Mouse (Mus musculus) ES-E14 (cell line): ENCODE measurements at regions not wholly inside any gene's neighbourhood (a gene's known extent, or its start where the extent isn't known, plus 50 kb on each side); places are given as distances from the start of the nearest gene placed in this dataset.

Experiments used
- DNase-seq: peaks from one replicate; pipeline ENCODE4 v3.0.0-alpha.2; 2013; ENCODE audit warnings: low read depth, low spot score
- H3K27ac ChIP-seq: 2 replicates; pipeline ENCODE4 v1.5.1; 2012; ENCODE audit warnings: low read depth, mild to moderate bottlenecking, low read length, moderate library complexity, mixed read lengths; ENCODE audit not compliant: poor library complexity, insufficient read depth, severe bottlenecking
- H3K36me3 ChIP-seq: 2 replicates; pipeline ENCODE4 v1.6.1; 2012; ENCODE audit warnings: mild to moderate bottlenecking, low read length, moderate library complexity, mixed read lengths; ENCODE audit not compliant: control insufficient read depth, poor library complexity, insufficient read depth, severe bottlenecking
- H3K4me1 ChIP-seq, 2 experiments: fragments of 150-350 bp in 1 of 2; sonication (generic) in 1 of 2; 2 replicates each; pipeline ENCODE4 v1.6.1; 2012; ENCODE audit warnings: low read length in 2 of 2, mild to moderate bottlenecking in 1 of 2, mixed read lengths in 1 of 2; ENCODE audit not compliant: control insufficient read depth in 2 of 2, insufficient read depth in 2 of 2, poor library complexity in 1 of 2
- H3K4me3 ChIP-seq, 2 experiments: fragments of 150-350 bp in 1 of 2; sonication (generic) in 1 of 2; 2 replicates each; pipeline ENCODE4 v1.5.1; 2012; ENCODE audit warnings: low read length in 2 of 2, low read depth in 1 of 2, mild to moderate bottlenecking in 1 of 2, mixed read lengths in 1 of 2; ENCODE audit not compliant: insufficient read depth in 1 of 2, poor library complexity in 1 of 2, severe bottlenecking in 1 of 2
- H3K9ac ChIP-seq: 2 replicates; pipeline ENCODE4 v1.6.1; 2012; ENCODE audit warnings: low read depth, mild to moderate bottlenecking, low read length, mixed read lengths; ENCODE audit not compliant: poor library complexity, insufficient read depth, severe bottlenecking
- H3K9me3 ChIP-seq: fragments of 150-350 bp; sonication (generic); 2 replicates; pipeline ENCODE4 v1.6.1; 2012; ENCODE audit warnings: low read depth, mild to moderate bottlenecking, low read length; ENCODE audit not compliant: control insufficient read depth, insufficient read depth
- CHD2 ChIP-seq: IDR thresholded peaks from 2 replicates; pipeline ENCODE4 v1.6.1; 2014; ENCODE audit warnings: mild to moderate bottlenecking, low read depth, low read length, inconsistent platforms
- HCFC1 ChIP-seq: IDR thresholded peaks from 2 replicates; pipeline ENCODE4 v1.6.1; 2012; ENCODE audit warnings: low read length, inconsistent platforms, borderline replicate concordance; ENCODE audit not compliant: insufficient read depth
- MAFK ChIP-seq: IDR thresholded peaks from 2 replicates; pipeline ENCODE4 v1.6.1; 2014; ENCODE audit warnings: mild to moderate bottlenecking, low read depth, low read length, inconsistent platforms; ENCODE audit not compliant: insufficient read depth
- ZC3H11A ChIP-seq: IDR thresholded peaks from 2 replicates; pipeline ENCODE4 v1.6.1; 2012; ENCODE audit warnings: low read depth, mild to moderate bottlenecking, inconsistent platforms, low read length, borderline replicate concordance
- ZNF384 ChIP-seq: IDR thresholded peaks from 2 replicates; pipeline ENCODE4 v1.6.1; 2012; ENCODE audit warnings: low read depth, low read length, inconsistent platforms
- in situ Hi-C, 2 experiments: fragments of 600-800 bp; cut with MboI; formaldehyde crosslinking; loops; one replicate each; pipeline ENCODE4 v1.15.1; 2025; ENCODE audit warnings: low sequenced_read_pairs in 2 of 2, inconsistent platforms in 1 of 2; ENCODE audit not compliant: unreplicated experiment in 2 of 2

DNA sequence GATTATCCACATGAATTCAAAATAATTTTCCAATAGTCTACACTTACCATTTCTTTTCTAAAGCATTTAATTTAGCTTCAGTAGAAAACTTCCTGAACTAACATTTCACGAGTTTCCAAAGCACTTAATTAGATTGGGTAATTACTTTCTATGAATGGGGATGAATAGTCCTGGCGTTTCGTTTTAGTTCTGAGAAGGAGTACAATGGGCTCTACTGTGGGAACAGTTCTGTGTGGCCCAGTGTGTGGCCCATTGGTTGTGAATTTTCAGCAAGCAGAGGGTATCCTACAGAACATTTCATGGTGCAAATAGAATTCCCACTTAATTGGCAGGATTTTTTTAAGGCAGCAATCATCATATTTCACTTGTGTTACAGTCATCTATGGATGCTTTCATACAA lies 95.5 kb downstream of the 1700017N19Rik start:
- no peak for DNase-seq
- Histone ChIP-seq H3K36me3 (no peaks in the 10 kb centered on the region), H3K9ac (no peak overlapping the region), H3K4me1 (no peaks in the 10 kb centered on the region), H3K9me3 (no peaks in the 10 kb centered on the region), H3K4me3 (no peak overlapping the region), H3K27ac (no peak overlapping the region)
- no peak for TF ChIP-seq HCFC1
- no peak for TF ChIP-seq ZNF384
- TF ChIP-seq CHD2 = no peak
- no peak for TF ChIP-seq MAFK
- no peak for TF ChIP-seq ZC3H11A
- in situ Hi-C loops = no loop called here

- Histone ChIP-seq H3K9ac (no peak overlapping the region), H3K4me1 (no peaks in the 10 kb centered on the region), H3K4me3 (no peak overlapping the region), H3K36me3 (no peaks in the 10 kb centered on the region), H3K27ac (no peak overlapping the region), H3K9me3 (no peaks in the 10 kb centered on the region)
- no peak for TF ChIP-seq ZNF384
- no peak for TF ChIP-seq HCFC1
- TF ChIP-seq MAFK = no peak
- TF ChIP-seq ZC3H11A = no peak
- TF ChIP-seq CHD2 = no peak
- in situ Hi-C loops = no loop called here
- no peak for DNase-seq
These were observed 105.7 kb downstream of the 1700017N19Rik start for GRCm38 (mm10) chr10:100695944-100696343.

GRCm38 (mm10) chr10:100699206-100699605 lies 108.9 kb downstream of the 1700017N19Rik start:
- in situ Hi-C loops = no loop called here
- no peak for DNase-seq
- Histone ChIP-seq H3K4me1 (no peaks in the 10 kb centered on the region), H3K27ac (no peak overlapping the region), H3K4me3 (no peak overlapping the region), H3K9me3 (no peaks in the 10 kb centered on the region), H3K36me3 (no peaks in the 10 kb centered on the region), H3K9ac (no peak overlapping the region)
- TF ChIP-seq MAFK (no peak), HCFC1 (no peak), CHD2 (no peak)

DNA sequence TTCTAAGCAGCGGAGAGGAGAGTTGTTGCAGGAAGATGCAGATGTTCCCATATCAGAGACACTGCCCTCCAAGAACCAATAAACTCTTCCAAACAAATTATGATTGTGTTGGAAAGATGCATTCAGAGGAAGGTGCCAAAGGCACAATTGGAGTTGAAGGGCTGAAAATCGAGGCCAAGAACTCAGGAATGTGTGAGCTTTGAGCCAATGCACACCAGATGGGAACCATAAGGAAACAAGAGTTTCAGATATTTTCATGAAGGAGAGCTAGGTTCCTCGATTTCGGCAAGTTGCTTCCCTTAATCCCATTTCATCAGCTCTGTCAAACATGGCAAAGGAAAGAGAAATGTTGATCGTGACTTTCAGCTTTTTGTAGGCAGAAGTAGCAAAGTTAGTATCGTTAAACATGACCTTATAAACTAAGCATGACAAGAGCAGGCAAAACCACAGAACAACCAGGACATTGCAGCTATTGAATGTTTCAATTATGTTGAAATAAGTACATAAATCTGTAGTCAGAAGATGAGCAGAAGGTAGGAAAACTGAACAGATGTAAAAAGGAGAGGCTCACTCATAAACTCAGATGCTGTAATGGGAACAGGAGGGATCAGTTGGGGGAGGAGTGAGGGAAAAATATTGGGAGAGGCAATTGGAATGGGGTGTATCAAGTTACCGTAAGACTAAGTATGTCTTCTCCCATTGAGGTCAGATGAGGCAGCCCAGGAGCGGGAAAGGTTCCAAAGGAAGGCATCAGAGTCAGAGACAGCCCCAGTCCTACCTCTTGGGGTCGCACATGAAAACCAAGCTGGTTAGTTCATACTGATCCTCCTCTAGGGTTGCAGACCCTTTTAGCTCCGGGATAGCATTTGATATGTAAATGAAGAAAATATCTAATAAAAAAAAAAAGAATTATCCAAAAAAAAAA lies 110.3 kb downstream of the 1700017N19Rik start:
- H3K27ac ChIP-seq = no peak overlapping the region
- H3K4me1 ChIP-seq = no peaks in the 10 kb centered on the region
- no peak overlapping the region for H3K9ac ChIP-seq
- TF ChIP-seq ZNF384 (no peak), HCFC1 (no peak), CHD2 (no peak), ZC3H11A (no peak), MAFK (no peak)
- in situ Hi-C loops = no loop called here
- no peak overlapping the region for H3K4me3 ChIP-seq
- DNase-seq = no peak
- H3K36me3 ChIP-seq = no peaks in the 10 kb centered on the region
- H3K9me3 ChIP-seq = no peaks in the 10 kb centered on the region
